In the genomic region with DNA sequence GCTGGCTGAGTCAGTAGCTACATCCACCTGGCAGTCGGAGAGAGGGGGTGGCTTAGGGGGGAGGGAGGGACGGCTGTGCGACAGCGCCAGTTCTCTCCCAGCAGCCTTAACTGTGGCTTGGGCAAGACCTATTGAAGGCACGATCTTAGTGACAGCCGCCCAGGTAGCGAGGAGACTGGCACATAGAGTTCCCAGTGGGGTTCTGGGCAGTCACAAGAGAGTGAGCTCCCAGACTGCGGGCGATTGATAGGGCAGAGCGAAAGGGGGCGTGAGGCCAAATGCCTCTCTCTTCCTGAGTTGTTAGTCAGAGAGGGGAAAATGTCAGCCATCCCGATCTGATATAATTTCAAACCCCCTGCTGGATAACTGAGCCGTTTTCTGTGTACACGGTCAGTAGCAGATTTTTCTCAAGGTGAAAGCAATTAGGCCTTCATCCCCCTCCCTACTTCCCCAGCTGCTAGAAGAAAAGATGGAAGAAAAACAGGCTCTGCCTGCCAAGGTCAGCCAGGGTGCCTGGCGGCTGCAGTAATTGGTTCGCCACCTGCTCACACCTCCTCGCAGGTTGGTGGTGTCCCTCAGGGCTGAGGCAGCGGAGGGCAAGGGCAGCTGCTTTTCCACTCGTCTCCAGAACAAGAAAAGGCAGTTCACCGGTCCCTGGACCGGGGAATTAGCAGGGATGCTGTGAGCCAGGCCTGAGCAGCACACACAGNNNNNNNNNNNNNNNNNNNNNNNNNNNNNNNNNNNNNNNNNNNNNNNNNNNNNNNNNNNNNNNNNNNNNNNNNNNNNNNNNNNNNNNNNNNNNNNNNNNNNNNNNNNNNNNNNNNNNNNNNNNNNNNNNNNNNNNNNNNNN, we compare ENCODE assay signal across 9 mouse cellular contexts. TPM values are rescaled to one million over a fixed set of nuclear protein-coding genes. Genes with fewer than 3 reads are reported as not detected.
DNase-seq lines count a peak whose midpoint lies in the region; ATAC-seq and TF ChIP-seq lines count a peak whose summit lies in the region.
"Had no signal": no experiment of that assay in that cellular context is flagged by ENCODE, and none has a peak within 500 bp of the region (broad histone marks: within the 10 kb centered on the region; RNA-seq: fewer than 3 reads in every experiment).

No protein-coding gene starts in this region.

- H3K9ac ChIP-seq in forebrain, embryonic 15.5 days (replicated peaks), result 0 out of 2 replicates have a peak overlapping the region, but pooled peaks have one; percentile 24

- H3K9me3 ChIP-seq in forebrain, embryonic 15.5 days, result no peaks in the 10 kb centered on the region

- ATAC-seq in forebrain, embryonic 15.5 days (replicated peaks), result peak; percentile 35; the same call in 1 of the 2 replicates

- H3K4me3 ChIP-seq in forebrain, embryonic 15.5 days, result 0 out of 2 replicates have a peak overlapping the region, but pooled peaks have one; percentile 2
- no peak overlapping the region for H3K4me3 ChIP-seq in kidney, adult 2 months (ENCODE audit: insufficient read depth, low read depth, low read length)
- H3K4me3 ChIP-seq in thymus, adult 2 months (ENCODE audit: control insufficient read depth, insufficient read depth, low read length), result peak overlapping the region; percentile 48

- peaks cover 36% of the 10 kb centered on the region for H3K4me1 ChIP-seq in forebrain, embryonic 15.5 days
- 0 out of 2 replicates have a peak, but pooled peaks cover 3% of the 10 kb centered on the region for H3K4me1 ChIP-seq in kidney, adult 2 months (ENCODE audit: control insufficient read depth, insufficient read depth, low read length)
- peaks cover 41% of the 10 kb centered on the region for H3K4me1 ChIP-seq in thymus, adult 2 months (replicated peaks; ENCODE audit: control insufficient read depth, insufficient read depth, low read length)

- no peaks in the 10 kb centered on the region for H3K27me3 ChIP-seq in forebrain, embryonic 15.5 days
- H3K27me3 ChIP-seq in kidney, adult 2 months (replicated peaks; ENCODE audit: control insufficient read depth, insufficient read depth, low read length), result no peaks in the 10 kb centered on the region
- H3K27me3 ChIP-seq in thymus, adult 2 months (ENCODE audit: control insufficient read depth, insufficient read depth, low read length), result no peaks in the 10 kb centered on the region
- H3K27me3 ChIP-seq: CH12.LX had no signal

- no peak for TF ChIP-seq CTCF in kidney, adult 2 months (conservative IDR thresholded peaks at IDR 0.05; ENCODE audit: insufficient read depth, insufficient read length, low read depth, low read length)
- no peak for TF ChIP-seq CTCF in thymus, adult 2 months (IDR thresholded peaks at IDR 0.05; ENCODE audit: borderline replicate concordance, control insufficient read depth, extremely low read depth, insufficient read depth, low read length, poor library complexity)

- peak overlapping the region; percentile 34 for H3K4me2 ChIP-seq in forebrain, embryonic 15.5 days (replicated peaks)

- no peak for TF ChIP-seq POLR2A in kidney, adult 2 months (IDR thresholded peaks at IDR 0.05; ENCODE audit: low read depth, low read length)
- peak; percentile 46; the same call in 1 of the 2 replicates for TF ChIP-seq POLR2A in thymus, adult 2 months (IDR thresholded peaks at IDR 0.05; ENCODE audit: control insufficient read depth, extremely low read depth, insufficient read depth, low read length, poor library complexity)

- H3K27ac ChIP-seq in forebrain, embryonic 15.5 days (replicated peaks), result peak overlapping the region; percentile 4; the same call in 1 of the 2 replicates
- peak overlapping the region; percentile 77; the same call in 1 of the 2 replicates for H3K27ac ChIP-seq in kidney, adult 2 months (ENCODE audit: insufficient read depth, low read depth, low read length)
- H3K27ac ChIP-seq in thymus, adult 2 months (ENCODE audit: control insufficient read depth, insufficient read depth, low read length), result peak overlapping the region; percentile 95

- 2% methylated on average over 21 of the region's 21 CpGs for WGBS in forebrain, embryonic 15.5 days
- 18% methylated on average over 21 of the region's 21 CpGs for WGBS in kidney, adult 2 months
- 2% methylated on average over 21 of the region's 21 CpGs for WGBS in thymus, adult 2 months

- peak; percentile 37 for DNase-seq in gastrocnemius, postnatal 14 days
- DNase-seq in gastrocnemius, adult 18-20 months (ENCODE audit: low spot score), result no peak
- DNase-seq in cerebellum, adult 18-20 months, result peak; percentile 43 to 47
- DNase-seq in kidney, adult 2 months, result peak; percentile 58
- peak; percentile 82 for DNase-seq in mesoderm, embryonic 11.5 days (ENCODE audit: low read depth, low spot score)
- DNase-seq in thymus, adult 2 months, result peak; percentile 81
- DNase-seq in ovary, postnatal 14 days (ENCODE audit: low spot score), result no peak

- intact Hi-C loops in gastrocnemius, postnatal 14 days (cut with DNase I; ENCODE audit: low total_unique reads), result no loop called here

- H3K36me3 ChIP-seq in forebrain, embryonic 15.5 days, result no peaks in the 10 kb centered on the region
- no peaks in the 10 kb centered on the region for H3K36me3 ChIP-seq in kidney, adult 2 months (ENCODE audit: control insufficient read depth, insufficient read depth, low read length)
- H3K36me3 ChIP-seq in thymus, adult 2 months (ENCODE audit: control insufficient read depth, insufficient read depth, low read length), result no peaks in the 10 kb centered on the region

RNA-seq across cellular contexts. Expression of gene Khdrbs1, which starts 29.8 kb away (rescaled TPM):
- 10 to 100 TPM; 31.7 to 34.7 TPM for total RNA-seq in gastrocnemius, postnatal 14 days (2021)
- total RNA-seq in gastrocnemius, adult 18-20 months (2021), result 10 to 100 TPM; 22.7 to 24.3 TPM
- 175 and 187 TPM in 2 replicates for polyA plus RNA-seq in forebrain, embryonic 15.5 days (2015; fragmentation: Nextera tagmentation; extraction: Ambion mirVana)
- 16.0 TPM in 2 replicates for polyA plus RNA-seq in kidney, adult 2 months (2012; rRNA removed)
- 126 and 209 TPM in 2 replicates for polyA plus RNA-seq in thymus, adult 2 months (2012; rRNA removed)

RNA-seq across cellular contexts. Expression of gene Ptp4a2, which starts 39.1 kb away (rescaled TPM):
- total RNA-seq in gastrocnemius, postnatal 14 days (2021), result 100 to 1,000 TPM; 515 to 580 TPM
- total RNA-seq in gastrocnemius, adult 18-20 months (2021), result 100 to 1,000 TPM; 600 to 670 TPM
- polyA plus RNA-seq in forebrain, embryonic 15.5 days (2015; fragmentation: Nextera tagmentation; extraction: Ambion mirVana), result 315 and 320 TPM in 2 replicates
- polyA plus RNA-seq in kidney, adult 2 months (2012; rRNA removed), result 29.9 and 41.5 TPM in 2 replicates
- polyA plus RNA-seq in thymus, adult 2 months (2012; rRNA removed), result 59.5 and 71.6 TPM in 2 replicates

Comparison
In these comparisons a context has a peak if more than half of its experiments do, and no peak if none do; other contexts are left out.
1. DNase-seq: peak in gastrocnemius, postnatal 14 days (single experiment), cerebellum, adult 18-20 months (2 of 2), kidney, adult 2 months (single experiment), mesoderm, embryonic 11.5 days (single experiment) and thymus, adult 2 months (single experiment); none in gastrocnemius, adult 18-20 months (single experiment) and ovary, postnatal 14 days (single experiment).
2. H3K27ac ChIP-seq: peak in every context shown above with its lines; median percentile 95 in thymus, adult 2 months; 77 in kidney, adult 2 months; 4 in forebrain, embryonic 15.5 days.